Mouse (Mus musculus) frontal cortex, adult (tissue): ENCODE data around the gene Rims1.

ENCODE experiments used
- ATAC-seq: cut with Nextera tagmentation; 2 replicates; pipeline ENCODE4 v1.9.2; 2017; ENCODE audit warnings: mild to moderate bottlenecking, moderate library complexity, mixed read lengths; ENCODE audit not compliant: low TSS enrichment

Gene Rims1

DNA sequence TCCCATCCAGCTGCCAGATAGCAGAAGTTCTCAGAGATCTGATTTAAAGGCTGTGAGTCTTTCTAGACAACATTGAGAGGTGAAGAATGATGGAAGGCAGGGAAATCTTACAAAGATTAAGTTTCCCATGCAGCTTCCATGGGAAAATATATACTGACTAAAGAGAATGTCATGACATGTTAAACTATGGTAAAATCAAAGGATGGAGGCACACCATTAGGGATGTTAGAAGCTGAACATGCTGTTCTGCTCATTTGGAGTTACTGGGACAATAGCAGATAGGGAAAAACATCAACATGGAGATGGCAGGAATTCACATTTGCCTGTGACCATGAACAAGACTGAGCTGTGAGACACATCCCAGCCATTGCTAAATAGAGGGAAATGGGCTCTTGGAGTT, 552.9 kb downstream of the Rims1 start:
- no peak for ATAC-seq

DNA sequence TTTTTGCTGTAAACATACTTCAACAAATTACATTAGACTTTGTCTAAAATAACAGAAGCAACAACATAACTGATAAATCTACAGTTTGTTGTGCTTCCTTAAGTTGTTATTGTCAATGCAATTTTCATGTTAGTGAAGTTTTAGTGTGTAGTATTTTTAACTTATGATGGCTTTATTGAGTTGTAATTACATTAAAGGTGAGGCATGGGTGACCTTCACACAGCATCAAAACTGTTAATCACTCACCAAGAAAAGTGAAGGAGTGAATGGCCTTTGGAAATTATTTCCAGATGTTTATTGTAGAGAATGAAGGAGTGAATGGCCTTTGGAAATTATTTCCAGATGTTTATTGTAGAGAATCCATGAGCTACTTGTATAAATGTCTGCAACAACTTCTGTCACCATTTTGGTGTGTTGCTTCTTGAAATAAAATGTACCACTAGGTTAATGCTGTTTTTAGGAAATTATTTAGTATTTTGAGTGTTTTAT, 556.9 kb downstream of the Rims1 start:
- ATAC-seq, result no peak

DNA sequence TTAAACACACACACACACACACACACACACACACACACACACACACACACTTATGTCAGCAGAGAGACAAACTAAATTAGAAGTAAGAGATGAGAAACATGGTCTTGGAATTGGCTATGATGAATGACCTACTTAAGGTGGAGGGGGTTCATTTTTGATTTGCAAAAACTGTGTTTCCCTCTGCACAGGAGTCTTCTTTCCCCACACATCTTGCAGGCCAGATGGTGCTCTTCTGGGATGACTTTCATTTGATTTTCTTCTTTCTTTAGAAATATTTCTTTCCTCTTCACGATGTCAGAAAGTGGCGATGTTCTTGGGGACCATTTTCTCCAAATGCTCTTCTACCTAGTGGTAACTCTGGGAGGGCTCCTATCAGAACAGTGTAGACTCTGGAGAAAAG, 560.0 kb downstream of the Rims1 start:
- peak; percentile 88 for ATAC-seq
